Mouse (Mus musculus): Measurements from ENCODE around the gene Hoxa2. TPM values are rescaled to one million over a fixed set of nuclear protein-coding genes. Genes with fewer than 3 reads are reported as not detected.
A peak's percentile ranks its signal among the peaks of the same experiment; 100 is the strongest.

Gene Hoxa2
- polyA plus RNA-seq, 1 experiment from 2014 or later = 0.14 TPM

DNA sequence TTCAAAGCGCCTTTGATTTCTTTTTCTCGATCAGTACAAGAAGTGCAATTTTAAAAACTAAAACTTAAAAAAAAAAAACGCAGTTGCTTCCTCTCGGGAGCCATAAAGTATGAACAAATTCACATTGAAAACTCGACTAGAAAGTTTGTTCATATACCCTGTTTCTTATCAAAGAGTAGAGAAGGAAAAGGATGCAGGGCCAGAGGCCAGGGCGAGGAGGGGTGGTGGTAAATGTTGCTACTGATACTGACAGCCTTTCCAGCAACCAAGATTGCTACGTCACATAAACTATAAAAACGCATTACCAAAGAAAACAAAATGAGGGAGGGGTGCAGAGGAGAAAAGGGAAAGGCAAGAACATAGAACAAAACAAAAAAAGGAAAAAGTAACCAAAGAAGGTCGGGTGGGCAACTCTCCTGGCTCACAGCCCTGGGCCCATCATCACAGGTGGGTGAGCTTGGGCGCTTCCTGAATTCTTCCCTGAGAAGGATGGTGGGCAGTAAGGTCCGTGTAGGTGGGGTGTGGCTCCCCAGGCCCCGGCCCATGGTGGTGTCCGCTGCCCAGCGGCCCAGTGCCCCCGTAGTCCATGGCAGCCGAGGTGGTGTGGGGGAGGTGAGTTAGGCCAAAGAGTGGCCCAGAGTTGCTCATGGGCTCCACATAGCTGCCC is 5.0 kb upstream of the Hoxa2 start:
- H3K27ac ChIP-seq (ENCODE audit: low read depth, low read length) = no peak overlapping the region
- H3K4me2 ChIP-seq = no peak overlapping the region
- H3K36me3 ChIP-seq (ENCODE audit: control insufficient read depth, insufficient read depth, low read length) = no peaks in the 10 kb centered on the region
- ATAC-seq (ENCODE audit: low FRiP score) (no peak), DNase-seq (ENCODE audit: low spot score, missing footprints) (no peak)
- no peak overlapping the region for H3K4me3 ChIP-seq (ENCODE audit: low read depth, low read length)
- H3K4me1 ChIP-seq (ENCODE audit: control insufficient read depth, insufficient read depth, low read length) = peaks cover 3% of the 10 kb centered on the region; the same call in 1 of the 2 replicates
- no peak overlapping the region for H3K9ac ChIP-seq (ENCODE audit: low read length)
- H3K9me3 ChIP-seq (ENCODE audit: control insufficient read depth, low read length) = no peaks in the 10 kb centered on the region
- WGBS = 4% methylated on average over 16 of the region's 16 CpGs
- peaks cover 97% of the 10 kb centered on the region for H3K27me3 ChIP-seq (ENCODE audit: control insufficient read depth, insufficient read depth, low read length)

DNA sequence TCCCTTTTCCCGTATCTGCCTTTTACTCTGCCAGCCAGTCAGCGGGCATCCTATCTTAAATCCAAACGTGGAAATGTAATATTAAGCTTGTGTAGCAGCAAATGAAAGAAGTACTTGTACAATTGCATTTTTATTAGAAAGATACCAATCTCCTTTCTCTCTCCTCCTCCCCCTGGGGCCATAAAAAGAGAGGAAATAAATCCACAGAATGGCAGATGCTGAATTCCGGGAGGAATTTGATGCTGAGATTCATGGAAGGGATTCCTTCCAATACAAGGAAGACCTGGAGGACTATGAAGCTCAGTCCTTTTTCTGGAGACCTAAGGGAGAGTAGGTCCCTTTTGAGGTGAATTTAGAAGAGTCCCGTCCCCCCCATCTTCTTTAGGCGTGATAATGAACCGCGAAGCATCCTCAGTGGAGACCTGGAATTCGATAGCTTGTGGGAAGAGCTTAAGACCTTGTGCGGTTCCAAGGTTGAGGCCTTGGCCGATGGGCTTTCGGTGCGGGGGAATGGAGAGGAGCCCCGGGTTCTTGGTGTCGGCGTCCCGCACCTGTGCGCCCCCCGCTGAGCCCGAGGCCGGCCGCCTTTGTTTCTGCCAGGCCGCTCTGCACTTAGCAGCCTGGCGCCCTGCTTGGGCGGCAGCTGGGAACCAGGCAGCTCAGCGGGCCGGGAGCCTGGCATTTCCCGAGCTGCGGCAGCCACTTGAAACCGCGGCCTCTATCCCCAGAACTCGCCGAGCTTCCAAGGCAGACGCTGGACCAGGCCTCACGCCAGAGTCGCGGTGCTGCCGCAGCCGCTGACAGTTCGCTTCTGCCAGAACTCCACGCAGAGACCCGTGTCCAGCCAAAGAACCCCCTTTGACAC is 3.8 kb upstream of the Hoxa2 start:
- Histone ChIP-seq H3K9ac (ENCODE audit: low read length) (no peak overlapping the region), H3K4me1 (ENCODE audit: control insufficient read depth, insufficient read depth, low read length) (peaks cover 3% of the 10 kb centered on the region; the same call in 1 of the 2 replicates), H3K4me3 (ENCODE audit: low read depth, low read length) (no peak overlapping the region), H3K36me3 (ENCODE audit: control insufficient read depth, insufficient read depth, low read length) (no peaks in the 10 kb centered on the region), H3K9me3 (ENCODE audit: control insufficient read depth, low read length) (no peaks in the 10 kb centered on the region), H3K27me3 (ENCODE audit: control insufficient read depth, insufficient read depth, low read length) (peaks cover 99% of the 10 kb centered on the region), H3K4me2 (no peak overlapping the region), H3K27ac (ENCODE audit: low read depth, low read length) (no peak overlapping the region)
- ATAC-seq (ENCODE audit: low FRiP score) (no peak), DNase-seq (ENCODE audit: low spot score, missing footprints) (no peak)
- under 1% methylated on average over 42 of the region's 42 CpGs for WGBS

DNA sequence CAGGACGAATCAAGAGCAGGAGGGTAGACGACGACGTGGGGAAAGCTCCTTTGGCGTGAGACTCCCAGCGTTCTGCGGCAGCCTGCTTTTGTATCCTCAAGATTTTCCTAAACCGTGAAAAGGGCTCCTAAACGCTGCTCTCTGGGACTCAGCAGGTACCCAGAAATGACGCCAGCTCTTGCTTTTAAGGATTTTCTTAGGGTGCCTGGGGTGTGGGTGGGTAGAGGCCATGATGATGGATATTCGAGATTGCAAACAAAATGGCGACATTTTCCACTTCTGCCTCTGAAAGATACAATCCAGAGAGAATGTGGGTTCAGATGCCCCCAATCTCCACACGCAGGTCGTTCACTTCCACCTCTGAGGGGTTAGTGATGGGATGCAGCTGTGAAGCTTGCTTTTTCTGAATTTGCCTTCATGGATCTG is 3.1 kb upstream of the Hoxa2 start:
- H3K36me3 ChIP-seq (ENCODE audit: control insufficient read depth, insufficient read depth, low read length) = no peaks in the 10 kb centered on the region
- no peak overlapping the region for H3K9ac ChIP-seq (ENCODE audit: low read length)
- 1% methylated on average over 14 of the region's 14 CpGs for WGBS
- no peak overlapping the region for H3K27ac ChIP-seq (ENCODE audit: low read depth, low read length)
- no peak overlapping the region for H3K4me2 ChIP-seq
- H3K4me3 ChIP-seq (ENCODE audit: low read depth, low read length) = no peak overlapping the region
- ATAC-seq (ENCODE audit: low FRiP score) (no peak), DNase-seq (ENCODE audit: low spot score, missing footprints) (no peak)
- no peaks in the 10 kb centered on the region for H3K9me3 ChIP-seq (ENCODE audit: control insufficient read depth, low read length)
- peaks cover 3% of the 10 kb centered on the region; the same call in 1 of the 2 replicates for H3K4me1 ChIP-seq (ENCODE audit: control insufficient read depth, insufficient read depth, low read length)
- peaks cover 99% of the 10 kb centered on the region for H3K27me3 ChIP-seq (ENCODE audit: control insufficient read depth, insufficient read depth, low read length)

DNA sequence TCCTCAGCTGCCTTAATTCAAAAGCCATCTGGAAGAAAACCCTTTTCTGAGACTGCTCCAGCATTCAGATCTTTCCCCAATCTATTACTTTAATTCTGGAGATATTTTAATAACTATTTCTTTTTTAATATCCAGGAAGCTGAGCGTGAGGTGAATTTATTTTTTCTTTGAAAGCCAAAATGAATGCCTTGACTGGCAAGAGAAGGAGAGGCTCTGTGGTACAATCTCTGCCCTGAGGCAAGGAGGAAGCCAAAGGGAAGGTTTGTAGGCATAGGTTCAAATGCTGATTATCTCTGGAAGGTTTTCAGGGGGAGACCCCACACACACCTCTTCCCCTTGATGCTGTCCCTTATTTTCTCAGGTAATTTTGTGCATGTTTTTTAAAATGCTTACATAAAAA is 2.5 kb upstream of the Hoxa2 start:
- DNase-seq (ENCODE audit: low spot score, missing footprints) (no peak), ATAC-seq (ENCODE audit: low FRiP score) (no peak)
- 8% methylated on average over 1 of the region's 1 CpGs for WGBS
- Histone ChIP-seq H3K4me1 (ENCODE audit: control insufficient read depth, insufficient read depth, low read length) (no peaks in the 10 kb centered on the region), H3K27me3 (ENCODE audit: control insufficient read depth, insufficient read depth, low read length) (peaks cover 97% of the 10 kb centered on the region), H3K4me2 (no peak overlapping the region), H3K4me3 (ENCODE audit: low read depth, low read length) (no peak overlapping the region), H3K9me3 (ENCODE audit: control insufficient read depth, low read length) (no peaks in the 10 kb centered on the region), H3K27ac (ENCODE audit: low read depth, low read length) (no peak overlapping the region), H3K36me3 (ENCODE audit: control insufficient read depth, insufficient read depth, low read length) (no peaks in the 10 kb centered on the region), H3K9ac (ENCODE audit: low read length) (no peak overlapping the region)

DNA sequence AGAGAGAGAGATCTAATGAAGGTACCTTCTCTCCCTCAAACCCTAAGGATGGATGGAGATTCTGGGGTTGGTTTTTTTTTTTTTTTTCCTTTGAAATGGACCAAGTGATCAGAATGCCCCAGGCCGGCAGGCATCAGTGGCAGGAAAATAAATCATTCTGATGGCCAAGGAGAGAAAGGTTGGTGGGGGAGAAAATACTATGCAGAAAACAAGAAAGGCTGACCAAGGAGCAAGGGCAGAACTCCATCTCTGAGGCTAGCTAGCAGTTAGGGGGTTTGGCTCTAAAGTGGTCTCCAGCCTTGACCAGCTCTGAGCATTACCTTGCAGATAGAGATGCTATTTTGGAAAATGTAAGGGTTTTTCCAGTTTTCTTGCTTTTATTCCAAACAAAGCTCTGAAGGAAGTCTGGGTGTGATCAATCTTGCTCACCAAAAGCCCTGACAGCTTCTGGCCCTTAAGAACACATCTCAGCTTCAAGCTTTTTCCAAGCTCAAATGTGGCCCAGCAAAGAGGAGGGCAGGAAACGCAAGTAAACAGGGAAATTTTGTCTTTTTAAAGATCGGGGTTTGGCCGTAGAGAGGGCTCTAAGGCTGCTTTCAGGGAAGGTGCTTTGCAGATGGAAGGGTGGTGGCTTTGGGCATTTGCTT is 1.9 kb upstream of the Hoxa2 start:
- peaks cover 97% of the 10 kb centered on the region for H3K27me3 ChIP-seq (ENCODE audit: control insufficient read depth, insufficient read depth, low read length)
- no peaks in the 10 kb centered on the region for H3K36me3 ChIP-seq (ENCODE audit: control insufficient read depth, insufficient read depth, low read length)
- H3K9me3 ChIP-seq (ENCODE audit: control insufficient read depth, low read length) = no peaks in the 10 kb centered on the region
- no peak overlapping the region for H3K4me3 ChIP-seq (ENCODE audit: low read depth, low read length)
- no peak overlapping the region for H3K4me2 ChIP-seq
- DNase-seq (ENCODE audit: low spot score, missing footprints) (no peak), ATAC-seq (ENCODE audit: low FRiP score) (no peak)
- no peak overlapping the region for H3K27ac ChIP-seq (ENCODE audit: low read depth, low read length)
- H3K9ac ChIP-seq (ENCODE audit: low read length) = no peak overlapping the region
- WGBS = 4% methylated on average over 4 of the region's 4 CpGs
- H3K4me1 ChIP-seq (ENCODE audit: control insufficient read depth, insufficient read depth, low read length) = no peaks in the 10 kb centered on the region

DNA sequence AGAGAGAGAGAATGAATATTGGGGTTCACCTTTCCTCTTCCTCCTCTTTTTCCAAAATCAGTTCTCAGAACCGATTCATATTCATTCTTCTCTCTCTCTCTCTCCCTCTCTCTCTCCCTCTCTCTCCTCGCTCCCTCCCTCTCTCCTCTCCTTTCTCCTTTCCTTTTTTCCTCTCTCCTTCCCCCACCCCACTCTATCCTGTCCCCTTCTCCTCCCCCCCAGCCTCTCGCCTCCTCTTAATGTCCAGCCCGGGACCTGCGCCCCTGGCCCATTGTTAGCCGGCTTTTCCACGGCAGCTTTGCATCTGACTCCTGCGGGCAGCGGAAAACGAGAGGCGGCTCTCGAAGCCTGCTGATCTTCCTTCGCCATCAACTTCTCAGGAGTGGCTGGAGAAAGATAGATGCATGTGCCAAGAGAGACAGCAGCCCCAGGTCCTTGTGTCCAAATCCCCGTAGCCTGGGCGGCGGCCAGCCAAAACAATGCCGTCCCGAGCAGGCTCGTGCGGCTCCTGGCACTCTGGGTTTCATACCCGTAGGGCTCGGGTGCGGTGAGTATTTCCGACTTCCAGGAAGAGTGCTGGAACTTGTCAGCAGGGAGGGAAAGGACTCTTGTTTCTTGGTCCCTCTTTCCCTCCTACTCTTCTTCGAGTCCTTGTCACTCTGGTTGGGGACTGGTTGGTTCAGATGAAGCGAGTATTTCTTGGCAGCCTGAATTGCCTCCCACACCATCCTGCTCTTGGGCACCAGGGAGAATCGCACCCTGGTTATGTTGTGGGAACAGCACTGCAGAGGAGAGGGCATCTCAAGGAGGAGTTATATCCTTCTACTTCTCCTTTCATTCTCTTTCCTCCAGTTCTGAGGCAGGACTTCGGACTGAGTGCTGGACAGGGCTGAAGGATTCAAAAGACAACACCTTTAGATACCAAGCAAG is 1.1 kb upstream of the Hoxa2 start:
- Histone ChIP-seq H3K36me3 (ENCODE audit: control insufficient read depth, insufficient read depth, low read length) (no peaks in the 10 kb centered on the region), H3K9ac (ENCODE audit: low read length) (no peak overlapping the region), H3K4me1 (ENCODE audit: control insufficient read depth, insufficient read depth, low read length) (no peaks in the 10 kb centered on the region), H3K9me3 (ENCODE audit: control insufficient read depth, low read length) (no peaks in the 10 kb centered on the region), H3K27me3 (ENCODE audit: control insufficient read depth, insufficient read depth, low read length) (peaks cover 96% of the 10 kb centered on the region), H3K4me2 (no peak overlapping the region), H3K4me3 (ENCODE audit: low read depth, low read length) (no peak overlapping the region), H3K27ac (ENCODE audit: low read depth, low read length) (no peak overlapping the region)
- WGBS = under 1% methylated on average over 28 of the region's 28 CpGs
- no peak for ATAC-seq (ENCODE audit: low FRiP score)
- DNase-seq (ENCODE audit: low spot score, missing footprints) = peak; percentile 96

DNA sequence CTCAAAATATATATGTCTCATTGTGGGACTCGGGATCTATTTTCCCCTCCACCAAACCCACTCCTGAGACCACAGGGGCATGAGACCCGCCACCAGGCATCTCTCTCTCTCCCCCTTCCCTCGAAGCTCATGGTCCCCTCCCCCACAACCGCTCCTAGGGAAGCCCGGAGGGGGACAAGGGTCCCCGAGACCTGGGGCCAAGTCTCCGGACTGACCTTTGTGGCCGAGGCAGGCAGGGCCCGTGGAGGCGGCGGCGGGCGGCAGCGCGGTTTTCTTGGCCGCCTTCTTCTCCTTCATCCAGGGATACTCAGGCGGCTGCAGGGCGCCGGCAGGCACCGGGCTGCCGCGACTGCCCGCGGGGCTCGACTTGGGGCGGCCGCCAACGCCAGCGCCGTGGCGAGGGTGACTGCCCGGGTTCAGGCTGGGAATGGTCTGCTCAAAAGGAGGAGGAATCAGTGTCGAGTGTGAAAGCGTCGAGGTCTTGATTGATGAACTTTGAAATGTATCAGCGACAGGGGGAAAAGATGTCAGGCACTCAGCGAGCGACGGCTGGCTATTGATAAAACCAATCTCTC is 493 bp downstream of the Hoxa2 start:
- H3K9me3 ChIP-seq (ENCODE audit: control insufficient read depth, low read length) = no peaks in the 10 kb centered on the region
- H3K4me2 ChIP-seq = no peak overlapping the region
- no peaks in the 10 kb centered on the region for H3K4me1 ChIP-seq (ENCODE audit: control insufficient read depth, insufficient read depth, low read length)
- H3K9ac ChIP-seq (ENCODE audit: low read length) = no peak overlapping the region
- DNase-seq (ENCODE audit: low spot score, missing footprints) (peak; percentile 96), ATAC-seq (ENCODE audit: low FRiP score) (no peak)
- peaks cover 97% of the 10 kb centered on the region for H3K27me3 ChIP-seq (ENCODE audit: control insufficient read depth, insufficient read depth, low read length)
- H3K36me3 ChIP-seq (ENCODE audit: control insufficient read depth, insufficient read depth, low read length) = no peaks in the 10 kb centered on the region
- 0% methylated on average over 38 of the region's 39 CpGs for WGBS
- H3K4me3 ChIP-seq (ENCODE audit: low read depth, low read length) = no peak overlapping the region
- H3K27ac ChIP-seq (ENCODE audit: low read depth, low read length) = no peak overlapping the region

DNA sequence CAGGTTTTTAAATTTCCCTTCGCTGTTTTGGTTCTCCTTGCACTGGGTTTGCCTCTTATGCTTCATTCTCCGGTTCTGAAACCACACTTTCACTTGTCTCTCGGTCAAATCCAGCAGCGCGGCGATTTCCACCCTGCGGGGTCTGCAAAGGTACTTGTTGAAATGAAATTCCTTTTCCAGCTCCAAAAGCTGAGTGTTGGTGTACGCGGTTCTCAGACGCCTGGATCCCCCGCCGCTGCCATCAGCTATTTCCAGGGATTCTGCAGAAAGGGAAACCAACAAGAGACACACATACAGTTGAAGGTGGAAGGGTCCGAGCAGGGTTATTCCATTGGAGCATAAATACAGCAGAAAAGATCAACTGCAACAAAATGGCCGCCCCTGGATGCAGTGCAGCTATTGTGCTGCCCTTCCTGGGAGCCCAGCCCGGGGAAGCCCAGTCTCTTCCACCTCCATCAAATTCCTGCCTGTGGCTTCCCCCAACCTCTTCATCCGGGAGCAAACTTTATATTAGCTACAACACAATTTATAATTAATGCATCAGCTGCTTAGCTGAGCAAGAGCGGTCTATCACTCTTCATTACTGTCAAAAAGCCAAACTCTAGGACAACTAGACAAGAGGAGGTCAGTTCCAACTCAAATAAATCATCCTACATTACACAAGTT is 1.1 kb downstream of the Hoxa2 start:
- H3K4me1 ChIP-seq (ENCODE audit: control insufficient read depth, insufficient read depth, low read length) = peaks cover 5% of the 10 kb centered on the region; the same call in 1 of the 2 replicates
- peaks cover 97% of the 10 kb centered on the region for H3K27me3 ChIP-seq (ENCODE audit: control insufficient read depth, insufficient read depth, low read length)
- ATAC-seq (ENCODE audit: low FRiP score) = no peak
- no peak overlapping the region for H3K27ac ChIP-seq (ENCODE audit: low read depth, low read length)
- no peaks in the 10 kb centered on the region for H3K9me3 ChIP-seq (ENCODE audit: control insufficient read depth, low read length)
- H3K4me2 ChIP-seq = no peak overlapping the region
- WGBS = under 1% methylated on average over 17 of the region's 17 CpGs
- no peak overlapping the region for H3K9ac ChIP-seq (ENCODE audit: low read length)
- peak; percentile 97 for DNase-seq (ENCODE audit: low spot score, missing footprints)
- no peaks in the 10 kb centered on the region for H3K36me3 ChIP-seq (ENCODE audit: control insufficient read depth, insufficient read depth, low read length)
- no peak overlapping the region for H3K4me3 ChIP-seq (ENCODE audit: low read depth, low read length)
